Mouse (Mus musculus) embryo, embryonic 11.5 days (tissue): ENCODE measurements around the gene Clec1b.

ENCODE experiments used
- DNase-seq: peaks from one replicate; pipeline ENCODE4 v3.0.0-alpha.2; 2012; ENCODE audit warnings: low read depth, low spot score

Clec1b gene

GRCm38 (mm10) chr6:129408562-129408961 is 11.5 kb downstream of the Clec1b start, which contains the start of gene Clec9a:
TSS of gene Clec9a (plus strand) at chr6:129408862.
- DNase-seq, result no peak

DNA sequence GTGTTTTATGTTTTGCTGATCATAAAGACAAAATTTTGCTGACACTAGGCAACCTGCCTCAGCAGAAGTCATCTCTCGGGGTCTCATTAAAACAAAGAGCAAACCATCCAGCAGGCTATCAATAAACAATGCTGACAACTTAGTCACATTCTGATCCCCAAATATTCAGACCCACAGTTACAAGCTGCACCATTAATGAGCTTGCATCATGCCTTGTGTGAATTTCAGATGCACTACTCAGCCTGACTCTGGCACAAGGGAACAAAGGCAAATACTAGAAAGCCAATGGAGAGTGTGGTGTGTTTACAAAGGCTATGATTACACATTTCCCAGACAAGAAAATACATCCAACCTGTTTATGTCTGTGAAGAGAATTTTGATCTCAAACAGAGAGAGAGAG is 17.1 kb downstream of the Clec1b start:
- DNase-seq, result no peak

DNA sequence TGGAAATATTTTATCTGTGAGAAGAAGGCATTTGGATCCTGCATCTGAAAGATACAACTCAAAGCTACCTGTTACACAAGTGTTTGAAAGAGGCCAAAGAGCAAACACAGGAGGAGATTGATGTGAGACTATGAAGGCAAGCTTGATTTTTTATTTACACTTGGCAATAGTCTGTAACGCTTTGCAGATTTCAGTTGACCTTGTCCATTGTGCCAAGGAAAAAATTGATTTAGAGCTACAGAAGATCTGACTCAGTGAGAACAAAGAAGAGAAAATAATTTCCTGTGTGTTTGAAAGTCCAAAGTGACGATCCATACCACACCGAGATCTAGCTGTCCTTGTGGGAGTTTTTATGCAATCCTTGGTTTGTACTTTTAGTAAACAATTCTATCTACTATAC is 25.2 kb downstream of the Clec1b start:
- DNase-seq, result no peak

GRCm38 (mm10) chr6:129423040-129423733 is 26.1 kb downstream of the Clec1b start:
- no peak for DNase-seq

GRCm38 (mm10) chr6:129423734-129424072 is 26.6 kb downstream of the Clec1b start:
- peak; percentile 30 for DNase-seq

DNA sequence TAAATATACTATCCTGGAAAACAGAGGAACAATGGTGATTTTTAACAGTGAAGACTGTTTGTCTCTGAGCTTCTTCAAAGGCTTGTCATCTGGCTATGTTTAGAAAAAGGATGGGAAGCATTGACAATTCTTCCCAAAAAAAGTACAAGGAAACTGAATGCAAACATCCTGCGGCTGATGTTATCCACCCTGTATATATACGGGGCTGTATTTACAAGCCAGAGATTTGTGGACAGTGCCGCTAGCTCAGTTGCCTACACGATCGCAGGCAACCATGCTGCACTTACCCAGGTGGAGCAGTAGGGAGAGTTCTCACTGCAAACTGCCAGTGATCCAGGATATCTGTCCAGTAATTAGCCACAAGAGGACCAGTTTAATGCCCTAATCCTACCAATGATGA is 28.1 kb downstream of the Clec1b start:
- no peak for DNase-seq

GRCm38 (mm10) chr6:129425812-129426211 is 28.7 kb downstream of the Clec1b start:
- DNase-seq, result no peak

GRCm38 (mm10) chr6:129427281-129427680 is 30.2 kb downstream of the Clec1b start:
- no peak for DNase-seq

DNA sequence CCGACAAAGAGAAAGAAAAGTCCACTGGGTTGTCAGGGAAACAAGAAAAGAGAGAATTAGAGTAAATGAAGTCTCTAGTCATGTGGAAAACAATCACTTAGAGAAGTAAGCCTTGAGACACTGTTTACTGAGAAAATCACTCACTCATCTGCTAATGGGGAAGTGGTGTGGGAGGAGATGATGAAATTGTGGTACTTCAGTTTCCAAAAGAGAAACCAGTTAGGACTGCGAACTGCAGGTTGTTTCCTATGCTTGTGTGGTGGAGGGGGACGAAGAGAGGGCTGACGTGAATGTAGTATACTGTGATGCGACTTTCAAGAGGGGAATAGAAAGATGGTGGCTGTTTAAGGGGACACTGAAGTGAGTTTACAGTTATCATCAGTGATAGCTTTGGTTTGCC is 37.1 kb downstream of the Clec1b start:
- DNase-seq, result no peak

DNA sequence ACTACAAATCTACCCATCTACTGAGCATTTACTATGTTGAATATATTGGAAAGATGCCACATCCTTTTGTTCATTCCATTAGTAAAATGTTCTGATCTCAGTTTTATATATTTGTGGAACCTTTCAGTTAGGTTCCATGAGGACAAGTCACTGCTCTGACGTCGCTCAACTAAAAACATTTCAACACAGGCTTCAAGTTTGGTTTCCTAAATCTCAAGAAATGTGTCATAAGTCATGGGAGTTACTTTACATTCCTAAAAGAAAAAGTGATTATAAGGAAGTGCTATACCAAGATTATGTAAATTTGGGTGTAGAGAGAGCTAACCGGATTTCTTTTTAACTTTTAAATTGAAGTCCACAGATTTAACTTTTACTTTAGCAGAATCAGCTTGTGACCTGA is 38.9 kb downstream of the Clec1b start:
- no peak for DNase-seq

DNA sequence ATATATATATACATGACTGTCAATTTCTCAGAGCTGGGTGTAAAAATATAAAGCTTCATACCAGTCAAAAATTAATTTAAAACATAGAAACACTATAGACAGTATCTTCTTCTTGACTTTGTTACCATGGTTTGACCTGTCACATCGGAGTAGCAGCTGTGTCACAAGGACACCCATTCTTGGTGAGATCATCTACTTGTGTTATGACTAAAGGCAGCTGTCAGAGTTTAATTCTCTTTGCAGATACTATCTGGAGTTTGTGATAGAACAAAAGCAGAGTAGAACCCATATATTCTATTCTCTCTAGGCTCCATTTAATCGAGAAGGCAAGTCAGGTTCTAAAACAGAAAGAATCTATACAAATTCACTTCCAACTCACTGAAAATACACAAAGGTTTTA is 40.9 kb downstream of the Clec1b start:
- no peak for DNase-seq

DNA sequence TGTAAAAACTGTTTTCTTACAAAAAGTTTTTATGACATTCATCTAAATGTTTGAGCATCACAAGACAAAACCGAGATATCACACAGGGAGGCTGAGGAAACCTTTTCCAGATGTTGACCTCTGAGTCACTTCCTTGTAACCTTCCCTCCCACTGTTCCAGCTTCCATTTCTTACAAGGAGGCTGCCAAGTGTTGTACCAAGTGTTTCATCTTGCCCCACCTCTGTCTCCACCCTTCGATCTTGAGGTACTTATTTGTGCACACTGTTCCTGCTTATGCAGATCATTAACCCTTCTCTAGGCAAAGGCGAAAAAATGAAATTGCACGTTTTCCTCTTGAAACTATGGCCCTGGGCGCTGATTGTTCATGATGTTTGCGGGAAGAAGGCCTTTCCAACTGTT is 52.6 kb downstream of the Clec1b start:
- DNase-seq, result no peak

DNA sequence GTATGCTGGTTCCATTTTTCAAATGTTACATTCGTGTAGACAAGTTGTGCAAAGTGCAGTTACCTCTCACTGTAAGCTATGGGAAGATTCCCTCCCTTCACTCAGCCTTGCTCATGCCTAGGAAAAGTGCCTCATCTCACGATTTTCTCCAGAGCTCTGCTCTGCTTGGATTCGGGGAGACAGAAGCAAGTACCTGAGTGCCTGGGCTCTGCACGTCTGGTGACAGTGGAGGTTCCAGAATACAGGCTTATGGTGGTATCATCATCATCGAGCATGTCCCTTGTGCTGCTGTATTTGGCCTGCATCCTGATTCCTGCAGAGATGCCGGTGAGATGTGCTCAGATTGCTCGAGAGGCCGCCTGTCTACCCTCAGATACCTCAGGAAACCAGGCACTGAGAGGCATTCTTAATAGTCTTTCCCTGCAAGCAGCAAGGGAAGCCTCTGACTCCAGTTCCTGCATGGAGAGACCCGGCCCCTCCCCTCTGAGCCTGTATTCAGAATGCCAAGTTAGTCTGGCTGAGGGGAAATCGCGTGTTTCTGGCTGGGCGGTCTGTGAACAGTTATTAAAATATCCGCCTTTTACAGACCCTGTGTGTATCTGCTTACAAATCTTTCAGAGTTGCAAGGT is 54.4 kb downstream of the Clec1b start, which contains the start of gene Clec1a:
Gene Clec1a, minus strand, starts transcription at position 590 of the 629 bp plus-strand sequence.
- no peak for DNase-seq
